Mouse (Mus musculus): Measurements from ENCODE around the gene Ergic2. TPM values are rescaled to one million over a fixed set of nuclear protein-coding genes. Genes with fewer than 3 reads are reported as not detected.

Ergic2 gene
- polyA plus RNA-seq, 1 experiment from 2014 or later, result 219 TPM

Other genes with a start within 250 kb of the Ergic2 start
- 5.9 and 6.8 TPM in 2 replicates for gene Far2, start 165.1 kb downstream of the Ergic2 start, polyA plus RNA-seq (2015; fragmentation: Nextera tagmentation; extraction: Ambion mirVana)
- 1.7 and 1.8 TPM in 2 replicates for gene Tmtc1, start 232.0 kb upstream of the Ergic2 start, polyA plus RNA-seq (2015; fragmentation: Nextera tagmentation; extraction: Ambion mirVana)

Measured in lung, embryonic 16.5 days (tissue).